Mouse (Mus musculus) limb, embryonic 13.5 days (tissue): ENCODE measurements around the gene Insm2. TPM values are rescaled to one million over a fixed set of nuclear protein-coding genes. Genes with fewer than 3 reads are reported as not detected.
"Not testable (repeated sequence)": the region's sequence is repeated elsewhere in the genome, so short reads cannot be mapped to it uniquely, and the experiment has no call there.

Experiments
- ATAC-seq: fragments of 200-750 bp; cut with Nextera tagmentation; 2 replicates; pipeline ENCODE4 v1.8.0; 2017; ENCODE audit warnings: low read depth, moderate number of reproducible peaks, moderate TSS enrichment; ENCODE audit not compliant: low FRiP score
- H3K27ac ChIP-seq: fragments of 300-500 bp; sonication (generic); 2 replicates; pipeline ENCODE4 v1.5.1; 2015; ENCODE audit warnings: inconsistent platforms, mild to moderate bottlenecking, moderate library complexity
- H3K27me3 ChIP-seq: fragments of 300-500 bp; sonication (generic); 2 replicates; pipeline ENCODE4 v1.6.1; 2015; ENCODE audit warnings: mild to moderate bottlenecking, inconsistent platforms
- H3K36me3 ChIP-seq: fragments of 300-500 bp; sonication (generic); 2 replicates; pipeline ENCODE4 v1.6.1; 2015; ENCODE audit warnings: inconsistent platforms, mild to moderate bottlenecking, moderate library complexity
- H3K4me1 ChIP-seq: fragments of 300-500 bp; sonication (generic); 2 replicates; pipeline ENCODE4 v1.6.1; 2015; ENCODE audit warnings: inconsistent platforms
- H3K4me2 ChIP-seq: fragments of 300-500 bp; sonication (generic); replicated peaks from 2 replicates; pipeline ENCODE4 v1.6.1; 2015; ENCODE audit warnings: inconsistent platforms, mild to moderate bottlenecking, moderate library complexity
- H3K4me3 ChIP-seq: fragments of 300-500 bp; sonication (generic); 2 replicates; pipeline ENCODE4 v1.5.1; 2015; ENCODE audit warnings: moderate library complexity, mild to moderate bottlenecking, inconsistent platforms
- H3K9ac ChIP-seq: fragments of 300-500 bp; sonication (generic); 2 replicates; pipeline ENCODE4 v1.6.1; 2015; ENCODE audit warnings: mild to moderate bottlenecking, inconsistent platforms
- H3K9me3 ChIP-seq: fragments of 300-500 bp; sonication (generic); 2 replicates; pipeline ENCODE4 v1.6.1; 2016; ENCODE audit warnings: inconsistent platforms
- WGBS: fragments of 180-500 bp; shearing (Covaris S2); methylation state at CpG from one replicate; pipeline ENCODE4 v1.1.7; 2015; 5-methylcytosine and 5-hydroxymethylcytosine counted together
- polyA plus RNA-seq: library from polyadenylated mRNA; unstranded; fragments of >200 nt; fragmentation: Nextera tagmentation; extraction: Ambion mirVana; gene quantifications from 2 replicates; pipeline ENCODE4 v1.2.1, GENCODE M21; 2015

Insm2 gene
- 0.06 TPM in 2 replicates for polyA plus RNA-seq

DNA sequence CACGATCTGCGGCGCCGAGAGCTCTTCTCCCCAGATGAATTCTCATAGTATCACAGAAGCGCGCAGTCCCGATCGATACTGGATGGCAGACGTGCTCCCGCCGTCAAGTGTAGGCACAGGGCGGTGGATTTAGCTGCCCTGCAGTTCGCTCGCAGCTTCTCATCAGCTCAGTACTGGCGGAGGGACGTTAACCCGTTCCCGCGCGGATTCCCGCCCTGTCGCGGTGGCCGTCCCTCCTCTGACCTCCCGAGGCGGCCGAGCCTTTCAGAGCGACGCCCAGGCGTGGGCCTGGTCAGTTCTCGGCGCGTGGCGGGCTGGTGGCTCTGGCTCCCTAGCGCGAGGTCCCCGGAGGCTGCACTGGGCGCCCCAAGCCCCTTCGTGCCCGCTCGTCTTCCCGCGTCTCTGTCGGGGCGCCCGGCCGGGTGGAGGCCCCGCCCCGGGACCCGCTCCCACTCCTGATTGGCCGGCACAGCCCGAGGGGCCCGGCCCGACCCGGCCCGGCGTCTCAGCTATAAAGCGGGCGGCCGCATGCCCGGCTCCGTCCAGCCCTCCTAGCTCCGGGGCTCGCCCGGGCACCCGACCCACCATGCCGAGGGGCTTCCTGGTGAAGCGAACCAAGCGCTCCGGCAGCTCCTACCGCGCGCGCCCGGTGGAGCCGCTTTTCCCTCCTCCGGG, at the start of gene Insm2:
Insm2 (plus strand) TSS at position 541 of the 675 bp plus-strand sequence.
- peaks cover 5% of the 10 kb centered on the region; the same call in 1 of the 2 replicates for H3K36me3 ChIP-seq
- peak; percentile 27; the same call in 1 of the 2 replicates for ATAC-seq
- no peak within 1 kb of the TSS for H3K27ac ChIP-seq
- no peaks in the 10 kb centered on the region for H3K9me3 ChIP-seq
- WGBS: under 1% methylated on average over 77 of the region's 77 CpGs
- peaks cover 75% of the 10 kb centered on the region for H3K27me3 ChIP-seq
- H3K4me3 ChIP-seq: peak within 1 kb of the TSS; percentile 46
- peaks cover 26% of the 10 kb centered on the region for H3K4me1 ChIP-seq
- peak within 1 kb of the TSS; percentile 82 for H3K4me2 ChIP-seq
- H3K9ac ChIP-seq: no peak within 1 kb of the TSS

GRCm38 (mm10) chr12:55554901-55555300, 44.3 kb upstream of the Insm2 start:
- not testable (repeated sequence) for H3K4me1 ChIP-seq, H3K27ac ChIP-seq, H3K9me3 ChIP-seq, H3K4me2 ChIP-seq, ATAC-seq, H3K27me3 ChIP-seq, H3K9ac ChIP-seq, H3K4me3 ChIP-seq, H3K36me3 ChIP-seq
- WGBS: 82% methylated on average over 6 of the region's 6 CpGs

DNA sequence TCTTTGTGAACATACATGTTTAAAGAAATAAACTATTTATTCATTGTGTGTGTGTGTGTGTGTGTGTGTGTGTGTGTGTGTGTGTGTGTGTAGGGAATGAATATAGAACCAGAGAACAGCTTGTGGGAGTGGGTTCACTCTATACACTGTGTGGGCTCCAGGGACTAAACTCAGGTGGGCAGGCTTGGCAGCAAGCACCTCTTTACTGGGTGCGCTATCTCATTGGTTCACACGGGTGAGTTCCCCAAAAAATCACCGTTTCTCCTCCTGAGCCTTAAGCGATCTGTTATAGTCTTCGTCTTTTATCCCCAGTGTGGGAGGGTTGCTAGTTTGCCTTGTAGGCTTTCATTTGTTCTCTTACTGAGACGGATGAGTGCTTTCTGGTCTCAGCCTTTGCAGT, 41.4 kb upstream of the Insm2 start:
- no peak for ATAC-seq
- 81% methylated on average over 6 of the region's 6 CpGs for WGBS
- no peak overlapping the region for H3K27ac ChIP-seq

DNA sequence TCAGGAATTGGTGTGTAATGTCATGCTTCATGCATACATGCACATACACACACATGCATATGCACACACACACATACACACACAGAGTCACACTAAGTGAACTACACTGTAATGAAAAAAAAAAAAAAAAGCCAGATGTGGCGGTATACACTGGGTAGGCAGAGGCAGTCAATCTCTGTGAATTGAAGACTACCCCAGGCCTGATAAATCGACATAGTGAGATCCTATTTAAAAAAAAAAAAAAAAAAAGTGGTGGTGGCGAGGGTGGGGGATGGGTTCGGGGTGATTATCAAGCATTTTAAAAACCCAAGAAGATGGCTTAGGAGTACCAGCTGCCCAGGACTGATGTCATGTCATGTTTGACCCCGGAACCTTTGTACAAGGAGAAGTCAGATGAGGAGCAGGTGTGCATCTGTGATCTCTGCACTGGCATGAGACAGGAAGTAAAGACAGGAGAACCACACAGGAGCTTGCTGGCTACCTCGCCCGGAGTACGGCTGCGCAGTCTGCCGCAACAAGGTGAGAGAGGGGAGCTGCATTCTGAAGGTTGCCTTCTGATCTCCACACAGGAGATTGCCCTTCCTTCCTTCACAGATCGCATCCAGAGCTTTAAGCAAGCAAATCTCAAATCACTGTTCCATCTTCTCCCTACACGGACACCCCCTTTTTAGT, 39.9 kb upstream of the Insm2 start:
- no peaks in the 10 kb centered on the region for H3K36me3 ChIP-seq
- no peak overlapping the region for H3K4me3 ChIP-seq
- no peak overlapping the region for H3K9ac ChIP-seq
- WGBS: 91% methylated on average over 12 of the region's 12 CpGs
- H3K4me1 ChIP-seq: no peaks in the 10 kb centered on the region
- no peak for ATAC-seq
- no peak overlapping the region for H3K27ac ChIP-seq
- H3K4me2 ChIP-seq: no peak overlapping the region
- no peaks in the 10 kb centered on the region for H3K27me3 ChIP-seq
- no peaks in the 10 kb centered on the region for H3K9me3 ChIP-seq

More for the DNA sequence above, 41.4 kb upstream of the Insm2 start:
- Histone ChIP-seq H3K4me2 (no peak overlapping the region), H3K4me3 (no peak overlapping the region), H3K36me3 (no peaks in the 10 kb centered on the region), H3K27me3 (no peaks in the 10 kb centered on the region), H3K9me3 (no peaks in the 10 kb centered on the region), H3K4me1 (no peaks in the 10 kb centered on the region), H3K9ac (no peak overlapping the region)

GRCm38 (mm10) chr12:55560025-55560690, 39.1 kb upstream of the Insm2 start:
- H3K4me3 ChIP-seq: peak overlapping the region; percentile 33
- H3K9ac ChIP-seq: no peak overlapping the region
- no peaks in the 10 kb centered on the region for H3K27me3 ChIP-seq
- H3K36me3 ChIP-seq: no peaks in the 10 kb centered on the region
- no peaks in the 10 kb centered on the region for H3K4me1 ChIP-seq
- ATAC-seq: no peak
- no peaks in the 10 kb centered on the region for H3K9me3 ChIP-seq
- H3K27ac ChIP-seq: no peak overlapping the region
- peak overlapping the region; percentile 60 for H3K4me2 ChIP-seq
- WGBS: 18% methylated on average over 19 of the region's 19 CpGs

DNA sequence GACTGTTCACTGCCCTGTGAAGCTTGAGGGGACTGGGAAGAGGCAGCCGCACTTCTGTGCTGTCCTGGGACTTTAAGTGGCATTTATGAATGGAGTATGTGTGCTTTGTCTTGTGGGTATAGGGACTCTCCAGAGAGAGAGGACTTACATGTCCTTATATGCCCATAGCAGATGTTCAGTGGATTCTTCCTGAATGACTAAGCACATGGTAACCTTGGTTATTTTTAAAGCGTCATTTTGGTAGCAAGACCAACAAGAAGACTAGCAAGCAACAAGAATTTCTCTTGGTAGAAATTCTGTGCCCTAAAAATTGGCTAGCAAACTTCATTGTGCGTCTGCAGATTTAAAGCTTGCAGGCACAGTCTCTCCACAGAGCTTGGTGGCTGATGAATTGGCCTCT, 35.5 kb upstream of the Insm2 start:
- H3K27me3 ChIP-seq: no peaks in the 10 kb centered on the region
- H3K36me3 ChIP-seq: no peaks in the 10 kb centered on the region
- H3K27ac ChIP-seq: no peak overlapping the region
- no peak overlapping the region for H3K4me2 ChIP-seq
- WGBS: 96% methylated on average over 3 of the region's 3 CpGs
- no peak for ATAC-seq
- H3K9me3 ChIP-seq: no peaks in the 10 kb centered on the region
- H3K4me3 ChIP-seq: no peak overlapping the region
- H3K9ac ChIP-seq: no peak overlapping the region
- H3K4me1 ChIP-seq: no peaks in the 10 kb centered on the region; the same call in 1 of the 2 replicates

DNA sequence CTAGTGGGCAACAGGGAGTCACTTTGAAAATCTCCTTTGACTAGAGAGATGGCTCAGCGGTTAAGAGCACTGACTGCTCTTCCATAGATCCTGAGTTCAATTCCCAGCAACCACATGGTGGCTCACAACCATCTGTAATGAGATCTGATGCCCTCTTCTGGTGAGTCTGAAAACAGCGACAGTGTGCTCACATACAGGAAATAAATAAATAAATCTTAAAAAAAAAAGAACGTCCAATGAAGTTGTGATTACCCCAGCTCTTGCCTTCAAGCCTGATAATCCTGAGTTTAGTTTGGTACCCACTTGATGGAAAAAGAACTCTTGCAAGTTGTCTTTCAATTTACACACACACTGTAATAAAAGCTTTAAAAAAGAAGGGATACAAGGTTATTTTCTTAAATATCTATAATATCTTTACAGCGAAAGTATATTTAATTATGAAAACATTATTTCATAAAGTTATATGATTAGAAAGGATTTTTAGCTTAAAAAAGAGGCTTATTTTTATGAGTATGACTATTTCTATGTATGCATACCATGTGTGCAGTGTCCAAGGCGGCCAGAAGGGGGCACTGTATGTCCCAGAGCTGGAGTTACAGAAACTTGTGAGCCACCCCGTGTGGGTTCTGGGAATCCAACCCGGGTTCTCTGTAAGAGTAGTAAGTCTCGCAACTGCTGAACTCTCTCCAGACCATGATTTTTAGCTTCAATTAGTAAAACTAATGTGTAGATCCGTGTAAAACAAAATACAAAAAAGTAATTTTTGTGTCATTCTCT, 34.9 kb upstream of the Insm2 start:
- no peak overlapping the region for H3K27ac ChIP-seq
- H3K9ac ChIP-seq: no peak overlapping the region
- H3K4me3 ChIP-seq: no peak overlapping the region
- no peaks in the 10 kb centered on the region for H3K27me3 ChIP-seq
- H3K4me2 ChIP-seq: no peak overlapping the region
- no peak for ATAC-seq
- H3K4me1 ChIP-seq: no peaks in the 10 kb centered on the region; the same call in 1 of the 2 replicates
- WGBS: 85% methylated on average over 9 of the region's 9 CpGs
- H3K36me3 ChIP-seq: no peaks in the 10 kb centered on the region
- H3K9me3 ChIP-seq: no peaks in the 10 kb centered on the region

DNA sequence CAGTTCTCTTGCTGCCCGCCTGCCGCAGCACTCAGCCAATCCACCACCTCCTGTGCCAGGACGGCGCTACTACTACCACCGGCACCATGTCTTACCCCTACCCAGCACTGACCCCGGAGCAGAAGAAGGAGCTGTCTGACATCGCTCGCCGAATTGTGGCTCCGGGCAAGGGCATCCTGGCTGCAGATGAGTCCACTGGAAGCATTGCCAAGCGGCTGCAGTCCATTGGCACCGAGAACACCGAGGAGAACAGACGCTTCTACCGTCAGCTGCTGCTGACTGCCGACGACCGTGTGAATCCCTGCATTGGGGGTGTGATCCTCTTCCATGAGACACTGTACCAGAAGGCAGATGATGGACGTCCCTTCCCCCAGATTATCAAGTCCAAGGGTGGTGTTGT, 34.0 kb upstream of the Insm2 start, which contains the start of gene Aldoart2:
Aldoart2 (plus strand) TSS at position 34 of the 400 bp plus-strand sequence.
- Histone ChIP-seq H3K27ac (no peak within 1 kb of the TSS), H3K9me3 (no peaks in the 10 kb centered on the region), H3K4me1 (no peaks in the 10 kb centered on the region; the same call in 1 of the 2 replicates), H3K4me3 (no peak within 1 kb of the TSS), H3K27me3 (no peaks in the 10 kb centered on the region), H3K9ac (no peak within 1 kb of the TSS), H3K4me2 (no peak within 1 kb of the TSS), H3K36me3 (no peaks in the 10 kb centered on the region)
- WGBS: 97% methylated on average over 19 of the region's 19 CpGs
- ATAC-seq: no peak

DNA sequence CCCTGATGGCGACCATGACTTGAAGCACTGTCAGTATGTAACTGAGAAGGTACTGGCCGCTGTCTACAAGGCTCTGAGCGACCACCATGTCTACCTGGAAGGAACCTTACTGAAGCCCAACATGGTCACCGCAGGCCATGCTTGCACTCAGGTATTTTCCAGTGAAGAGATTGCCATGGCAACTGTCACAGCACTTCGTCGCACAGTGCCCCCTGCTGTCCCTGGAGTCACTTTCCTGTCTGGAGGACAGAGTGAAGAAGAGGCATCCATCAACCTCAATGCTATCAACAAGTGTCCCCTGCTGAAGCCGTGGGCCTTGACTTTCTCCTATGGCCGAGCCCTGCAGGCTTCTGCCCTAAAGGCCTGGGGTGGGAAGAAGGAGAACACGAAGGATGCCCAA, 33.4 kb upstream of the Insm2 start:
- 0 out of 2 replicates have a peak, but pooled peaks cover 3% of the 10 kb centered on the region for H3K9me3 ChIP-seq
- ATAC-seq: no peak
- no peak overlapping the region for H3K9ac ChIP-seq
- WGBS: 75% methylated on average over 9 of the region's 9 CpGs
- H3K27me3 ChIP-seq: no peaks in the 10 kb centered on the region
- no peak overlapping the region for H3K4me2 ChIP-seq
- no peak overlapping the region for H3K27ac ChIP-seq
- no peaks in the 10 kb centered on the region for H3K36me3 ChIP-seq
- no peak overlapping the region for H3K4me3 ChIP-seq
- H3K4me1 ChIP-seq: no peaks in the 10 kb centered on the region; the same call in 1 of the 2 replicates

GRCm38 (mm10) chr12:55566837-55567236, 32.4 kb upstream of the Insm2 start:
- Histone ChIP-seq H3K27ac (no peak overlapping the region), H3K4me2 (no peak overlapping the region), H3K4me1 (no peaks in the 10 kb centered on the region; the same call in 1 of the 2 replicates), H3K4me3 (no peak overlapping the region), H3K9ac (no peak overlapping the region), H3K9me3 (0 out of 2 replicates have a peak, but pooled peaks cover 3% of the 10 kb centered on the region), H3K27me3 (no peaks in the 10 kb centered on the region), H3K36me3 (no peaks in the 10 kb centered on the region)
- WGBS: 48% methylated on average over 5 of the region's 5 CpGs
- no peak for ATAC-seq

DNA sequence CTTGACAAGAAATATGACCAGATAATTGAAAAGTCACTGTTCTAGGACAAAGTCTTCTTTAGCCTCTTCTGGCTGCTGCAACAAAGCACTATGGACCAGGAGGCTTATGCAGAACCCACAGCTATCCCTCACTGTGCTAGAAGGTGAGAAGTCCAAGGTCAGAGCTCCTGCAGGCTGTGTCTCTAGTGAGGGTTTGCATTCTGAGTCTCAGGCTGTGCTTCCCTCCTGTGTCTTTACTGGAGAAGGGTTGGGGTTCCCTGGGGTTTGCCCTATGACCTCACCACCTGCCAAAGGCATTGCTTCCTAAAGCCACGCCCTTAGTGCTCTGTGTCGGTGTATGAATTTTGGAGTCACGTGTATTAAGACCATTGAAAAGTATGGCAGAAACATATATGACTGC, 30.8 kb upstream of the Insm2 start:
- H3K9ac ChIP-seq: no peak overlapping the region
- H3K27ac ChIP-seq: no peak overlapping the region
- H3K4me3 ChIP-seq: no peak overlapping the region
- H3K4me1 ChIP-seq: no peaks in the 10 kb centered on the region; the same call in 1 of the 2 replicates
- H3K4me2 ChIP-seq: no peak overlapping the region
- H3K9me3 ChIP-seq: 0 out of 2 replicates have a peak, but pooled peaks cover 3% of the 10 kb centered on the region
- ATAC-seq: no peak
- H3K36me3 ChIP-seq: no peaks in the 10 kb centered on the region
- no peaks in the 10 kb centered on the region for H3K27me3 ChIP-seq
- WGBS: 85% methylated on average over 3 of the region's 3 CpGs
